Mouse (Mus musculus) midbrain, embryonic 11.5 days (tissue): Measurements from ENCODE around the gene 1700001C19Rik. TPM values are rescaled to one million over a fixed set of nuclear protein-coding genes. Genes with fewer than 3 reads are reported as not detected.
A peak's percentile ranks its signal among the peaks of the same experiment; 100 is the strongest.

Experiments
- ATAC-seq: fragments of 200-750 bp; cut with Nextera tagmentation; 2 replicates; pipeline ENCODE4 v1.8.0; 2017; ENCODE audit warnings: moderate TSS enrichment, moderate library complexity; ENCODE audit not compliant: low FRiP score
- DNase-seq: peaks from one replicate; pipeline ENCODE4 v3.0.0; 2015; ENCODE audit warnings: low spot score; ENCODE audit errors: missing footprints
- H3K27ac ChIP-seq: fragments of 300-500 bp; sonication (generic); 2 replicates; pipeline ENCODE4 v1.5.1; 2014; ENCODE audit warnings: low read depth, low read length
- H3K27me3 ChIP-seq: fragments of 300-500 bp; sonication (generic); 2 replicates; pipeline ENCODE4 v1.6.1; 2014; ENCODE audit warnings: mild to moderate bottlenecking, low read length, moderate library complexity, mixed read lengths; ENCODE audit not compliant: control insufficient read depth, insufficient read depth
- H3K36me3 ChIP-seq: fragments of 300-500 bp; sonication (generic); 2 replicates; pipeline ENCODE4 v1.6.1; 2014; ENCODE audit warnings: mild to moderate bottlenecking, low read length, moderate library complexity, mixed read lengths; ENCODE audit not compliant: control insufficient read depth, insufficient read depth
- H3K4me1 ChIP-seq: fragments of 300-500 bp; sonication (generic); 2 replicates; pipeline ENCODE4 v1.6.1; 2014; ENCODE audit warnings: low read length; ENCODE audit not compliant: control insufficient read depth, insufficient read depth
- H3K4me2 ChIP-seq: fragments of 300-500 bp; sonication (generic); 2 replicates; pipeline ENCODE4 v1.6.1; 2014; ENCODE audit warnings: mild to moderate bottlenecking, moderate library complexity
- H3K4me3 ChIP-seq: fragments of 300-500 bp; sonication (generic); 2 replicates; pipeline ENCODE4 v1.5.1; 2014; ENCODE audit warnings: low read depth, low read length
- H3K9ac ChIP-seq: fragments of 300-500 bp; sonication (generic); 2 replicates; pipeline ENCODE4 v1.6.1; 2014; ENCODE audit warnings: low read length
- H3K9me3 ChIP-seq: fragments of 300-500 bp; sonication (generic); 2 replicates; pipeline ENCODE4 v1.6.1; 2016; ENCODE audit warnings: low read length; ENCODE audit not compliant: control insufficient read depth
- WGBS: fragments of 180-500 bp; shearing (Covaris S2); extraction: QIAGEN DNeasy Blood & Tissue Kit; methylation state at CpG from one replicate; pipeline ENCODE4 v1.1.7; 2014; 5-methylcytosine and 5-hydroxymethylcytosine counted together
- polyA plus RNA-seq: library from polyadenylated mRNA; unstranded; fragments of >200 nt; fragmentation: Nextera tagmentation; extraction: Ambion mirVana; gene quantifications from 2 replicates; pipeline ENCODE4 v1.2.1, GENCODE M21; 2014

The 1700001C19Rik gene
- polyA plus RNA-seq, 1 experiment from 2014 or later = 0.18 TPM

- ATAC-seq = 0 out of 2 replicates have a peak, but pooled peaks have one; percentile 14
- DNase-seq = peak; percentile 94
- Histone ChIP-seq H3K9me3 (no peaks in the 10 kb centered on the region), H3K4me3 (no peak overlapping the region), H3K9ac (no peak overlapping the region), H3K27me3 (peaks cover 9% of the 10 kb centered on the region), H3K4me1 (no peaks in the 10 kb centered on the region), H3K4me2 (no peak overlapping the region), H3K27ac (no peak overlapping the region), H3K36me3 (no peaks in the 10 kb centered on the region)
- WGBS = 13% methylated on average over 8 of the region's 8 CpGs
Measured at GRCm38 (mm10) chr17:47473434-47473974, 36.3 kb upstream of the 1700001C19Rik start.

- H3K36me3 ChIP-seq = no peaks in the 10 kb centered on the region
- H3K4me2 ChIP-seq = no peak overlapping the region
- no peak for ATAC-seq
- no peak overlapping the region for H3K27ac ChIP-seq
- 53% methylated on average over 15 of the region's 15 CpGs for WGBS
- H3K4me1 ChIP-seq = no peaks in the 10 kb centered on the region
- no peak overlapping the region for H3K9ac ChIP-seq
- peaks cover 16% of the 10 kb centered on the region for H3K27me3 ChIP-seq
- H3K4me3 ChIP-seq = no peak overlapping the region
- peak; percentile 51 for DNase-seq
- no peaks in the 10 kb centered on the region for H3K9me3 ChIP-seq
Measured at GRCm38 (mm10) chr17:47472435-47473350, 35.5 kb upstream of the 1700001C19Rik start.

- H3K9me3 ChIP-seq = no peaks in the 10 kb centered on the region
- ATAC-seq (no peak), DNase-seq (no peak)
- H3K36me3 ChIP-seq = no peaks in the 10 kb centered on the region
- no peak overlapping the region for H3K4me3 ChIP-seq
- WGBS = 89% methylated on average over 5 of the region's 5 CpGs
- peaks cover 24% of the 10 kb centered on the region for H3K27me3 ChIP-seq
- H3K27ac ChIP-seq = no peak overlapping the region
- no peak overlapping the region for H3K9ac ChIP-seq
- H3K4me1 ChIP-seq = no peaks in the 10 kb centered on the region
- no peak overlapping the region for H3K4me2 ChIP-seq
Measured at GRCm38 (mm10) chr17:47470686-47471085, 33.5 kb upstream of the 1700001C19Rik start.

- 96% methylated on average over 4 of the region's 4 CpGs for WGBS
- DNase-seq = no peak
- Histone ChIP-seq H3K4me3 (no peak overlapping the region), H3K27ac (no peak overlapping the region), H3K4me1 (peaks cover under 1% of the 10 kb centered on the region; the same call in 1 of the 2 replicates), H3K9ac (no peak overlapping the region), H3K27me3 (peaks cover 24% of the 10 kb centered on the region), H3K36me3 (no peaks in the 10 kb centered on the region), H3K4me2 (no peak overlapping the region), H3K9me3 (no peaks in the 10 kb centered on the region)
- no peak for ATAC-seq
Measured at GRCm38 (mm10) chr17:47470121-47470520, 32.9 kb upstream of the 1700001C19Rik start.

GRCm38 (mm10) chr17:47469642-47470041, 32.5 kb upstream of the 1700001C19Rik start:
- ATAC-seq (no peak), DNase-seq (no peak)
- peaks cover 2% of the 10 kb centered on the region; the same call in 1 of the 2 replicates for H3K4me1 ChIP-seq
- H3K9ac ChIP-seq = no peak overlapping the region
- no peaks in the 10 kb centered on the region for H3K36me3 ChIP-seq
- no peak overlapping the region for H3K27ac ChIP-seq
- 85% methylated on average over 4 of the region's 4 CpGs for WGBS
- H3K27me3 ChIP-seq = peaks cover 24% of the 10 kb centered on the region
- H3K4me3 ChIP-seq = no peak overlapping the region
- no peak overlapping the region for H3K4me2 ChIP-seq
- no peaks in the 10 kb centered on the region for H3K9me3 ChIP-seq

- H3K9me3 ChIP-seq = no peaks in the 10 kb centered on the region
- ATAC-seq (no peak), DNase-seq (no peak)
- H3K4me2 ChIP-seq = peak overlapping the region; percentile 36
- no peaks in the 10 kb centered on the region for H3K36me3 ChIP-seq
- H3K27ac ChIP-seq = no peak overlapping the region
- peak overlapping the region; percentile 13 for H3K9ac ChIP-seq
- WGBS = 8% methylated on average over 34 of the region's 34 CpGs
- H3K4me3 ChIP-seq = peak overlapping the region; percentile 21
- H3K27me3 ChIP-seq = peaks cover 24% of the 10 kb centered on the region
- peaks cover 2% of the 10 kb centered on the region; the same call in 1 of the 2 replicates for H3K4me1 ChIP-seq
Measured at GRCm38 (mm10) chr17:47468466-47468865, 31.3 kb upstream of the 1700001C19Rik start.

GRCm38 (mm10) chr17:47468063-47468462, 30.9 kb upstream of the 1700001C19Rik start:
- Histone ChIP-seq H3K9me3 (no peaks in the 10 kb centered on the region), H3K9ac (peak overlapping the region; percentile 13), H3K36me3 (no peaks in the 10 kb centered on the region), H3K4me2 (peak overlapping the region; percentile 36), H3K4me1 (peaks cover 2% of the 10 kb centered on the region; the same call in 1 of the 2 replicates), H3K27ac (no peak overlapping the region), H3K4me3 (peak overlapping the region; percentile 21), H3K27me3 (peaks cover 24% of the 10 kb centered on the region)
- ATAC-seq = no peak
- DNase-seq = no peak
- 16% methylated on average over 14 of the region's 14 CpGs for WGBS

GRCm38 (mm10) chr17:47467659-47468058, 30.5 kb upstream of the 1700001C19Rik start:
- Histone ChIP-seq H3K9me3 (no peaks in the 10 kb centered on the region), H3K4me1 (peaks cover 2% of the 10 kb centered on the region; the same call in 1 of the 2 replicates), H3K27me3 (peaks cover 24% of the 10 kb centered on the region), H3K4me3 (no peak overlapping the region), H3K9ac (no peak overlapping the region), H3K27ac (no peak overlapping the region), H3K4me2 (no peak overlapping the region), H3K36me3 (no peaks in the 10 kb centered on the region)
- ATAC-seq = no peak
- DNase-seq = no peak
- WGBS = 52% methylated on average over 11 of the region's 11 CpGs

- Histone ChIP-seq H3K9me3 (no peaks in the 10 kb centered on the region), H3K4me3 (no peak overlapping the region), H3K4me1 (peaks cover 2% of the 10 kb centered on the region; the same call in 1 of the 2 replicates), H3K36me3 (no peaks in the 10 kb centered on the region), H3K9ac (no peak overlapping the region), H3K4me2 (no peak overlapping the region), H3K27me3 (peaks cover 24% of the 10 kb centered on the region), H3K27ac (no peak overlapping the region)
- DNase-seq (no peak), ATAC-seq (no peak)
- 36% methylated on average over 9 of the region's 9 CpGs for WGBS
Measured at GRCm38 (mm10) chr17:47466284-47466683, 29.1 kb upstream of the 1700001C19Rik start.
